Mouse (Mus musculus) hindbrain, embryonic 16.5 days (tissue): ENCODE measurements at regions not wholly inside any gene's neighbourhood (a gene's known extent, or its start where the extent isn't known, plus 50 kb on each side); places are given as distances from the start of the nearest gene placed in this dataset.

Source experiments
- ATAC-seq: fragments of 200-750 bp; cut with Nextera tagmentation; 2 replicates; pipeline ENCODE4 v1.8.0; 2017; ENCODE audit warnings: moderate TSS enrichment, moderate library complexity
- H3K27ac ChIP-seq: fragments of 300-500 bp; sonication (generic); 2 replicates; pipeline ENCODE4 v1.5.1; 2014; ENCODE audit warnings: low read depth, mild to moderate bottlenecking, control low read depth, low read length, moderate library complexity
- H3K27me3 ChIP-seq: fragments of 300-500 bp; sonication (generic); replicated peaks from 2 replicates; pipeline ENCODE4 v1.6.1; 2014; ENCODE audit warnings: low read length; ENCODE audit not compliant: control insufficient read depth, insufficient read depth
- H3K36me3 ChIP-seq: fragments of 300-500 bp; sonication (generic); 2 replicates; pipeline ENCODE4 v1.6.1; 2014; ENCODE audit warnings: mild to moderate bottlenecking, low read length, moderate library complexity, mixed read lengths; ENCODE audit not compliant: control insufficient read depth, insufficient read depth
- H3K4me1 ChIP-seq: fragments of 300-500 bp; sonication (generic); 2 replicates; pipeline ENCODE4 v1.6.1; 2014; ENCODE audit warnings: low read depth, low read length; ENCODE audit not compliant: control insufficient read depth, insufficient read depth
- H3K4me2 ChIP-seq: fragments of 300-500 bp; sonication (generic); 2 replicates; pipeline ENCODE4 v1.6.1; 2014; ENCODE audit warnings: mild to moderate bottlenecking, low read length, control low read depth, moderate library complexity
- H3K4me3 ChIP-seq: fragments of 300-500 bp; sonication (generic); 2 replicates; pipeline ENCODE4 v1.5.1; 2014; ENCODE audit warnings: mild to moderate bottlenecking, low read length, control low read depth, moderate library complexity
- H3K9ac ChIP-seq: fragments of 300-500 bp; sonication (generic); 2 replicates; pipeline ENCODE4 v1.6.1; 2014; ENCODE audit warnings: low read depth, mild to moderate bottlenecking, control low read depth, low read length, moderate library complexity
- H3K9me3 ChIP-seq: fragments of 300-500 bp; sonication (generic); 2 replicates; pipeline ENCODE4 v1.6.1; 2014; ENCODE audit warnings: mild to moderate bottlenecking, low read length, moderate library complexity; ENCODE audit not compliant: control insufficient read depth
- WGBS: fragments of 180-500 bp; shearing (Covaris S2); extraction: QIAGEN DNeasy Blood & Tissue Kit; methylation state at CpG from one replicate; pipeline ENCODE4 v1.1.7; 2014; 5-methylcytosine and 5-hydroxymethylcytosine counted together

GRCm38 (mm10) chr1:90451942-90452557 lies 150.7 kb upstream of the Cops8 start:
- Histone ChIP-seq H3K27me3 (no peaks in the 10 kb centered on the region), H3K36me3 (no peaks in the 10 kb centered on the region), H3K9me3 (no peaks in the 10 kb centered on the region), H3K27ac (no peak overlapping the region), H3K9ac (no peak overlapping the region), H3K4me2 (no peak overlapping the region), H3K4me3 (no peak overlapping the region), H3K4me1 (no peaks in the 10 kb centered on the region)
- ATAC-seq = no peak
- 63% methylated on average over 6 of the region's 6 CpGs for WGBS

GRCm38 (mm10) chr1:90454263-90454662 lies 148.5 kb upstream of the Cops8 start:
- H3K9ac ChIP-seq = no peak overlapping the region
- H3K4me2 ChIP-seq = no peak overlapping the region
- H3K27me3 ChIP-seq = no peaks in the 10 kb centered on the region
- no peak overlapping the region for H3K27ac ChIP-seq
- H3K36me3 ChIP-seq = no peaks in the 10 kb centered on the region
- ATAC-seq = no peak
- H3K9me3 ChIP-seq = no peaks in the 10 kb centered on the region
- no peak overlapping the region for H3K4me3 ChIP-seq
- H3K4me1 ChIP-seq = peaks cover 4% of the 10 kb centered on the region
- WGBS = 53% methylated on average over 7 of the region's 7 CpGs

DNA sequence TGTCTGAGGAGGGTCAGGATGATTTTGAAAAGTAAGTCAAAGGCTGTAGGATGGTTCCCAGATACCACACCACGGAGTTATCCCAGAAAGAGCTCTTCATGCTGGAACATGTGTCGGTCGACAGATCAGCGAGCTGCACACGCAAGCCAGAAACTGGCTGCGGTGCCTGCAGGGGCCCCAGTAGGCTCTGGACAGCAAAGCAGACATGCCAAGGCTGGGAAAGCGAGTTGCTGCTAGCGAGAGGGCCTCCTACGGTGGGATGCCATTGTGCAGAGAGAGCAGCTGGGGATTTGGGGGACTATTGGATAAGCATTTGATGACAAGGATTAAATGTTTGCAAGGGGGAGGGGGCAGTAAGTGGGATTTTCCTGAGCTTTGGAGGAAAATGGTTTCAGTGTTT lies 145.4 kb upstream of the Cops8 start:
- ATAC-seq = peak; percentile 34; the same call in 1 of the 2 replicates
- no peak overlapping the region for H3K9ac ChIP-seq
- peak overlapping the region; percentile 8; the same call in 1 of the 2 replicates for H3K4me2 ChIP-seq
- H3K27me3 ChIP-seq = no peaks in the 10 kb centered on the region
- 6% methylated on average over 9 of the region's 9 CpGs for WGBS
- no peak overlapping the region for H3K27ac ChIP-seq
- no peaks in the 10 kb centered on the region for H3K9me3 ChIP-seq
- peaks cover 4% of the 10 kb centered on the region for H3K4me1 ChIP-seq
- H3K36me3 ChIP-seq = no peaks in the 10 kb centered on the region
- no peak overlapping the region for H3K4me3 ChIP-seq

GRCm38 (mm10) chr1:90458176-90458575 lies 144.6 kb upstream of the Cops8 start:
- WGBS = 49% methylated on average over 8 of the region's 8 CpGs
- Histone ChIP-seq H3K9ac (no peak overlapping the region), H3K9me3 (no peaks in the 10 kb centered on the region), H3K4me2 (no peak overlapping the region), H3K36me3 (no peaks in the 10 kb centered on the region), H3K27me3 (no peaks in the 10 kb centered on the region), H3K4me1 (peaks cover 4% of the 10 kb centered on the region), H3K27ac (no peak overlapping the region), H3K4me3 (no peak overlapping the region)
- ATAC-seq = no peak

- H3K4me3 ChIP-seq = no peak overlapping the region
- no peak overlapping the region for H3K9ac ChIP-seq
- H3K9me3 ChIP-seq = no peaks in the 10 kb centered on the region
- WGBS = 94% methylated on average over 1 of the region's 1 CpGs
- no peak for ATAC-seq
- H3K4me2 ChIP-seq = no peak overlapping the region
- H3K36me3 ChIP-seq = no peaks in the 10 kb centered on the region
- no peaks in the 10 kb centered on the region; the same call in none of the 2 replicates for H3K27me3 ChIP-seq
- no peak overlapping the region for H3K27ac ChIP-seq
- H3K4me1 ChIP-seq = peaks cover 4% of the 10 kb centered on the region
Measured at GRCm38 (mm10) chr1:90461699-90462098, 141.1 kb upstream of the Cops8 start.

DNA sequence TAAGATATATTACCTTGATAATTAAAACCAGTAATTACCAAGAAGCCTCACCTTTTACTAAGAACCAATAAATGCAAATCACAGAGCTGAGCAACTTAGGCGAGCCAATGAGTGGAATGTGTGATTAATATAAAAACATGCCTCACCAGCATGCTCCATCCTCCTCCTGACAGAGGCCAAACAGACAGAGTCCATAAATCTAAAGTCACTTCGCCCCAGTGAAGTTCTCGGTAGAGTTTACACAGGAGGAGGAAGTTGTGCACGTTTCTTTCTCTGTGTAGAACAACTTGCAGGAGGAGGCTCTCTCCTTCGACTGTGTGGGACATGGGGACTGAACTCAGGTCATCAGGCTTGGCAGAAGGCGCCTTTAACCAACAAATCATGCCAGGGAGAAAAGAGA lies 139.5 kb upstream of the Cops8 start:
- H3K27me3 ChIP-seq = no peaks in the 10 kb centered on the region; the same call in none of the 2 replicates
- WGBS = 79% methylated on average over 6 of the region's 6 CpGs
- H3K4me1 ChIP-seq = no peaks in the 10 kb centered on the region
- H3K4me2 ChIP-seq = no peak overlapping the region
- H3K4me3 ChIP-seq = no peak overlapping the region
- no peak for ATAC-seq
- no peaks in the 10 kb centered on the region for H3K9me3 ChIP-seq
- no peak overlapping the region for H3K9ac ChIP-seq
- H3K36me3 ChIP-seq = no peaks in the 10 kb centered on the region
- H3K27ac ChIP-seq = no peak overlapping the region

- H3K4me2 ChIP-seq = no peak overlapping the region
- H3K9ac ChIP-seq = no peak overlapping the region
- no peak overlapping the region for H3K27ac ChIP-seq
- no peaks in the 10 kb centered on the region for H3K36me3 ChIP-seq
- no peaks in the 10 kb centered on the region; the same call in none of the 2 replicates for H3K27me3 ChIP-seq
- H3K4me1 ChIP-seq = peaks cover 10% of the 10 kb centered on the region; the same call in 1 of the 2 replicates
- H3K4me3 ChIP-seq = no peak overlapping the region
- no peaks in the 10 kb centered on the region for H3K9me3 ChIP-seq
- 46% methylated on average over 9 of the region's 9 CpGs for WGBS
- no peak for ATAC-seq
Measured at GRCm38 (mm10) chr1:90467646-90468045, 135.1 kb upstream of the Cops8 start.

- no peak overlapping the region; the same call in 1 of the 2 replicates for H3K27ac ChIP-seq
- H3K4me3 ChIP-seq = no peak overlapping the region
- H3K9ac ChIP-seq = no peak overlapping the region
- ATAC-seq = no peak
- no peaks in the 10 kb centered on the region for H3K27me3 ChIP-seq
- 42% methylated on average over 10 of the region's 10 CpGs for WGBS
- peaks cover 13% of the 10 kb centered on the region for H3K4me1 ChIP-seq
- H3K36me3 ChIP-seq = no peaks in the 10 kb centered on the region
- no peaks in the 10 kb centered on the region for H3K9me3 ChIP-seq
- no peak overlapping the region for H3K4me2 ChIP-seq
Measured at GRCm38 (mm10) chr1:90470996-90471395, 131.8 kb upstream of the Cops8 start.

GRCm38 (mm10) chr1:90471806-90472205 lies 131.0 kb upstream of the Cops8 start:
- H3K4me3 ChIP-seq = no peak overlapping the region
- H3K4me2 ChIP-seq = no peak overlapping the region
- H3K27ac ChIP-seq = no peak overlapping the region
- no peaks in the 10 kb centered on the region for H3K27me3 ChIP-seq
- no peaks in the 10 kb centered on the region for H3K9me3 ChIP-seq
- WGBS = 88% methylated on average over 13 of the region's 13 CpGs
- ATAC-seq = no peak
- H3K36me3 ChIP-seq = no peaks in the 10 kb centered on the region
- H3K9ac ChIP-seq = no peak overlapping the region
- H3K4me1 ChIP-seq = peaks cover 13% of the 10 kb centered on the region
